Mouse (Mus musculus): Measurements from ENCODE around the gene Astn2. TPM values are rescaled to one million over a fixed set of nuclear protein-coding genes. Genes with fewer than 3 reads are reported as not detected.

Astn2 gene
- total and polyA plus RNA-seq, 2 experiments: 0.77 to 1.2 TPM

DNA sequence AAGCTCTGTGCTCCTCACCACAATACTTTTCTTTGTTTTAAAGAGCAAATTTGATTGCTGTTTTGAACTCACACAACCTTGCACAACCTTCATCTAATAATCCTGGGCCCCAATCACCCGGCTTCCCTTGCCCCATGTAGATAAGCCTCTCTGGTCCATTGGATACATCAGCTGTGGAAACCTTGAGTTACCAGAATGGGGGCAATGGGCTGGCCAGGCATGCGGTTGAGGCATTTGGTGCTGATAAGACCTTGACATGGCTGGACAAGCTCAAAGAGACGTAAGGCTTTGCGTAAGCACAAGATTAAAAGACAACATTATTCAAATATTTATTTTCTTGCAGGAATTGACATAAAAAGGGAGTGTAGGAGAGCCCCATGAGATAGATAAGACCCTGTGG lies 988.9 kb downstream of the Astn2 start:
- Histone ChIP-seq H3K4me3 (ENCODE audit: insufficient read depth, low read depth, low read length) (no peak overlapping the region), H3K27ac (replicated peaks; ENCODE audit: insufficient read depth, low read depth, low read length) (no peak overlapping the region), H3K27me3 (ENCODE audit: control insufficient read depth, insufficient read depth, low read length) (no peaks in the 10 kb centered on the region), H3K36me3 (ENCODE audit: control insufficient read depth, insufficient read depth, low read length) (no peaks in the 10 kb centered on the region), H3K9ac (ENCODE audit: low read depth, low read length) (no peak overlapping the region), H3K4me1 (ENCODE audit: control insufficient read depth, insufficient read depth, low read length) (no peaks in the 10 kb centered on the region), H3K79me2 (ENCODE audit: control insufficient read depth, insufficient read depth, low read length) (no peaks in the 10 kb centered on the region)
- WGBS: 65% methylated on average over 4 of the region's 4 CpGs
- no peak for DNase-seq (ENCODE audit: extremely low read depth, low read depth, low spot score)
- TF ChIP-seq POLR2A (IDR thresholded peaks at IDR 0.05; ENCODE audit: extremely low read depth, insufficient read depth, low read length) (no peak), CTCF (IDR thresholded peaks at IDR 0.05; ENCODE audit: low read depth, low read length) (no peak)

- Histone ChIP-seq H3K27ac (replicated peaks; ENCODE audit: insufficient read depth, low read depth, low read length) (no peak overlapping the region), H3K79me2 (ENCODE audit: control insufficient read depth, insufficient read depth, low read length) (no peaks in the 10 kb centered on the region), H3K36me3 (ENCODE audit: control insufficient read depth, insufficient read depth, low read length) (no peaks in the 10 kb centered on the region), H3K9ac (ENCODE audit: low read depth, low read length) (no peak overlapping the region), H3K27me3 (ENCODE audit: control insufficient read depth, insufficient read depth, low read length) (no peaks in the 10 kb centered on the region; the same call in 1 of the 2 replicates), H3K4me1 (ENCODE audit: control insufficient read depth, insufficient read depth, low read length) (no peaks in the 10 kb centered on the region), H3K4me3 (ENCODE audit: insufficient read depth, low read depth, low read length) (no peak overlapping the region)
- no peak for TF ChIP-seq CTCF (IDR thresholded peaks at IDR 0.05; ENCODE audit: low read depth, low read length)
- no peak for TF ChIP-seq POLR2A (IDR thresholded peaks at IDR 0.05; ENCODE audit: extremely low read depth, insufficient read depth, low read length)
- WGBS: 86% methylated on average over 6 of the region's 6 CpGs
- DNase-seq (ENCODE audit: extremely low read depth, low read depth, low spot score): no peak
Observed at GRCm38 (mm10) chr4:65402836-65403634, 1001.4 kb downstream of the Astn2 start.

DNA sequence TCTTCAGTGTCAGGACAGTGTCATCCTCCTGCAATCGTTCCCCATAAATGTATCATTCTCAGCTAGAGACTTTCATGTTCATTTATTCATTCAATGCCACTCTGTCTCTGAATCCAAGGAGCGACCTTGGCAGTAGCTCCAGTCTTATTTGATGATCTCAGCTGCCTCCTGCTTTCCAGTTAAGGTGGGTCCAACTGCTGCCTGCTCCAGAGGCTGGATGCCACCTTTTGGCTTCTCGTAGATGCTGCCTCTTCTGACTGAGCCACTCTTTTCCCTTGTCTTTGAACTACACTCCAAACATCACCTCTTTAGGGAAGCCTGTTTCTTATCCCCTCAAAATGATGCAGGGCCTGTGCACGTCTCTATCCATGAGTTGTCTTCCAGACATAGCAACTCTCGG lies 1002.1 kb downstream of the Astn2 start:
- no peaks in the 10 kb centered on the region for H3K79me2 ChIP-seq (ENCODE audit: control insufficient read depth, insufficient read depth, low read length)
- no peak overlapping the region for H3K27ac ChIP-seq (replicated peaks; ENCODE audit: insufficient read depth, low read depth, low read length)
- 87% methylated on average over 5 of the region's 5 CpGs for WGBS
- H3K4me3 ChIP-seq (ENCODE audit: insufficient read depth, low read depth, low read length): no peak overlapping the region
- H3K36me3 ChIP-seq (ENCODE audit: control insufficient read depth, insufficient read depth, low read length): no peaks in the 10 kb centered on the region
- TF ChIP-seq CTCF (IDR thresholded peaks at IDR 0.05; ENCODE audit: low read depth, low read length) (no peak), POLR2A (IDR thresholded peaks at IDR 0.05; ENCODE audit: extremely low read depth, insufficient read depth, low read length) (no peak)
- no peak overlapping the region for H3K9ac ChIP-seq (ENCODE audit: low read depth, low read length)
- no peaks in the 10 kb centered on the region; the same call in 1 of the 2 replicates for H3K27me3 ChIP-seq (ENCODE audit: control insufficient read depth, insufficient read depth, low read length)
- no peak for DNase-seq (ENCODE audit: extremely low read depth, low read depth, low spot score)
- no peaks in the 10 kb centered on the region for H3K4me1 ChIP-seq (ENCODE audit: control insufficient read depth, insufficient read depth, low read length)

DNA sequence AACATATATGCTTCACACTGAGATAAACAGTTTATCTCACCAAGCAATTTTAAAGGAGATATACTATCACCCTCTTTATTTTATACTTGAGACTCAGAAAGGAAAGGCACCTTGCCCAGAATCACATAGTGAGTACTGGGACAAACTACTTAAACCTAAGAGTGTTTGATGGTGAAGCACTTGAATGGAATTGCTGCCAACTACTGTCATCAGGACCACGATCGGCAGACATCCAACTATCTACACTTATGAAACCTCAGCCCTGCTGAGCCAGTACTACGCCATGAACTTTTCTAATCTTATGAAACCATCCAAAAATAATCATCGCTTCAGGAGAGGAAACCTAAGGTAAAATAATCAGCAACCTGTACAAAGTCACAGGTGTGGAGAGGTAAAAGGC lies 1005.0 kb downstream of the Astn2 start:
- TF ChIP-seq CTCF (IDR thresholded peaks at IDR 0.05; ENCODE audit: low read depth, low read length) (no peak), POLR2A (IDR thresholded peaks at IDR 0.05; ENCODE audit: extremely low read depth, insufficient read depth, low read length) (no peak)
- H3K4me3 ChIP-seq (ENCODE audit: insufficient read depth, low read depth, low read length): no peak overlapping the region
- no peaks in the 10 kb centered on the region for H3K36me3 ChIP-seq (ENCODE audit: control insufficient read depth, insufficient read depth, low read length)
- no peak for DNase-seq (ENCODE audit: extremely low read depth, low read depth, low spot score)
- H3K9ac ChIP-seq (ENCODE audit: low read depth, low read length): no peak overlapping the region
- H3K27ac ChIP-seq (replicated peaks; ENCODE audit: insufficient read depth, low read depth, low read length): no peak overlapping the region
- WGBS: 97% methylated on average over 4 of the region's 4 CpGs
- no peaks in the 10 kb centered on the region for H3K4me1 ChIP-seq (ENCODE audit: control insufficient read depth, insufficient read depth, low read length)
- H3K27me3 ChIP-seq (ENCODE audit: control insufficient read depth, insufficient read depth, low read length): no peaks in the 10 kb centered on the region; the same call in 1 of the 2 replicates
- no peaks in the 10 kb centered on the region for H3K79me2 ChIP-seq (ENCODE audit: control insufficient read depth, insufficient read depth, low read length)

DNA sequence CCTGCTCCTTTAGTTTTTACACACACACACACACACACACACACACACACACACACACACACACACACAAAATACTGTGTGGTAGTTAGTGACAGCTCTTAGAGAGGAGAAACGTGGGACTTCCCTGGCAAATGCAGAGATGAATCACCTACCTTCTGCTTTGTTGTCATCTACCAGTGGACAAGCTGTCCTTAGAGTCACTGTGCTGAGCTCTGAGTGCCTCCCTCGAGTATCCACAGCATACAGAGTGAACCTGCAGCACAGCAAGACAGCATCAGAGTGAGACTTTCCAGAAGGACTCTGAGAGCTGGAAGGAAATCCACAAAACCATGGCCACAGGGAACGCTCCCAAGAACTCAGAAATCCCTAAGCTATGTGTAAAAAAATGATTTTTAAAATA lies 1007.6 kb downstream of the Astn2 start:
- WGBS: 79% methylated on average over 3 of the region's 3 CpGs
- no peak overlapping the region for H3K4me3 ChIP-seq (ENCODE audit: insufficient read depth, low read depth, low read length)
- no peaks in the 10 kb centered on the region for H3K36me3 ChIP-seq (ENCODE audit: control insufficient read depth, insufficient read depth, low read length)
- H3K79me2 ChIP-seq (ENCODE audit: control insufficient read depth, insufficient read depth, low read length): no peaks in the 10 kb centered on the region
- H3K4me1 ChIP-seq (ENCODE audit: control insufficient read depth, insufficient read depth, low read length): no peaks in the 10 kb centered on the region
- no peaks in the 10 kb centered on the region; the same call in 1 of the 2 replicates for H3K27me3 ChIP-seq (ENCODE audit: control insufficient read depth, insufficient read depth, low read length)
- no peak for TF ChIP-seq CTCF (IDR thresholded peaks at IDR 0.05; ENCODE audit: low read depth, low read length)
- TF ChIP-seq POLR2A (IDR thresholded peaks at IDR 0.05; ENCODE audit: extremely low read depth, insufficient read depth, low read length): no peak
- H3K9ac ChIP-seq (ENCODE audit: low read depth, low read length): no peak overlapping the region
- H3K27ac ChIP-seq (replicated peaks; ENCODE audit: insufficient read depth, low read depth, low read length): no peak overlapping the region
- no peak for DNase-seq (ENCODE audit: extremely low read depth, low read depth, low spot score)

GRCm38 (mm10) chr4:65391001-65391400 lies 1013.4 kb downstream of the Astn2 start:
- Histone ChIP-seq H3K27ac (replicated peaks; ENCODE audit: insufficient read depth, low read depth, low read length) (no peak overlapping the region), H3K79me2 (ENCODE audit: control insufficient read depth, insufficient read depth, low read length) (no peaks in the 10 kb centered on the region), H3K4me1 (ENCODE audit: control insufficient read depth, insufficient read depth, low read length) (no peaks in the 10 kb centered on the region; the same call in 1 of the 2 replicates), H3K4me3 (ENCODE audit: insufficient read depth, low read depth, low read length) (no peak overlapping the region), H3K9ac (ENCODE audit: low read depth, low read length) (no peak overlapping the region), H3K27me3 (ENCODE audit: control insufficient read depth, insufficient read depth, low read length) (no peaks in the 10 kb centered on the region), H3K36me3 (ENCODE audit: control insufficient read depth, insufficient read depth, low read length) (no peaks in the 10 kb centered on the region)
- no peak for TF ChIP-seq CTCF (IDR thresholded peaks at IDR 0.05; ENCODE audit: low read depth, low read length)
- no peak for TF ChIP-seq POLR2A (IDR thresholded peaks at IDR 0.05; ENCODE audit: extremely low read depth, insufficient read depth, low read length)
- no peak for DNase-seq (ENCODE audit: extremely low read depth, low read depth, low spot score)
- 85% methylated on average over 4 of the region's 4 CpGs for WGBS

All from liver, adult 2 months (tissue).